Mouse (Mus musculus) CD4-positive, CD25-positive, alpha-beta regulatory T cell, adult 2 months (primary cell): ENCODE measurements around the gene Olfr1252.

Experiments used
- DNase-seq: peaks from one replicate; pipeline ENCODE4 v3.0.0-alpha.2; 2012; ENCODE audit warnings: low read depth, low spot score

The Olfr1252 gene

DNA sequence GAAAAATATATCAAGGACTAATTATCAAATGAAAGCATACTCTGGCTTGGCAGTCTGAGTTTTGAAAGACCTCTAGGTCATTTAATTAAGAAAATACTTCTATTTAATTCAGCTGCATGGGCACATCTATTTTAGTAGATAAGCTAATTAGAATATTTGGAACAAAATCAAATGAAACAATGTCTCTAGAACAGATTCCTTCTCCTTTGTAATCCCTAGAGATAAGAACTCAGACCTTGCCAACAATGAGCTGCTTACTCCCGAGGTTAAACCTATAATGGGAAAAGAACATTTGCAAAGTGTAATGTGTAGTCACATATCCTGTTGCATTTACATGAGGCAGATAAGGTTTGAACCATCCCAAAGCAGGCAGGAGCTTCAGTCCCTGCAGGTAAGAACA is at the start of gene Olfr1252:
TSS of gene Olfr1252 (minus strand) at position 101 of the 400 bp plus-strand sequence.
- DNase-seq, result no peak

DNA sequence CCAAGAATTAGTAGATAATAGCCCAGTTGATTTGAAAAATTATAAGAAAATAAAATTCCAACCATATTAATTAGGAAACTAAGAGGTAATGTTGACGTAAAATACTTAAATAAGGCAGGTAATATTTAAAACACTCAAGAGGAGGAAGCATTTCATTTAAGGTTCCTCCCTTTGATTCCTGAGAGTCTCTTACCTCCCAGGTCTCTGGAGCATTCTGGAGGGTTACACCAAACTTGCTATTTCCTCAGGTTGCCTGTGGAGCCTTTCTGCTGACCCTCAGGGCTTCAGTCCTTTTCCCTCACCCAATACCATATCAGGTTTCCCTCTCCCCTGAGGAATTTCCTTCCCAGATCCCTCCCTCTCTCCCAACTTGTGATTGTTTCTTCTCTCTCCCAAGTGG is 32.2 kb upstream of the Olfr1252 start, which contains the start of gene Olfr1253:
TSS of gene Olfr1253 (minus strand) at position 101 of the 400 bp plus-strand sequence.
- no peak for DNase-seq

DNA sequence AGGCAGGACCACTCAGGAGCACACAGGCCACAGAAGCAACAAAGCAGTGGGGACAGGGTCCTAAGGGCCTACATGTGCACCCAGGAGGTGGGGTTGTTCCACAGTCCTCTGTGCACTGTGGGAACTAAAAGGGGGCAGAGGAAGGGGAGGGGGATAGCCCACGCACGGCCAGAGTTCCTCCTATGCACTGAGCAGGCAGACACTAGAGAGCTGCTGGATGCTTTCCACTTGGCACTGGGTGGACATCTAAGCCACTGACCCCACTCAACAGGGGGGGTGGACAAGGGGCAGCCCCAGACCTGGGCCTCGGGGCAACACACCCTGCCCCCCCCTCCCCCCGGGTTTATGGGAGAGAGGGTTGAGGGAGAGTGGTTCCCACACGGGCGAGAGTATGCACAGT is 32.8 kb downstream of the Olfr1252 start:
- DNase-seq, result no peak

DNA sequence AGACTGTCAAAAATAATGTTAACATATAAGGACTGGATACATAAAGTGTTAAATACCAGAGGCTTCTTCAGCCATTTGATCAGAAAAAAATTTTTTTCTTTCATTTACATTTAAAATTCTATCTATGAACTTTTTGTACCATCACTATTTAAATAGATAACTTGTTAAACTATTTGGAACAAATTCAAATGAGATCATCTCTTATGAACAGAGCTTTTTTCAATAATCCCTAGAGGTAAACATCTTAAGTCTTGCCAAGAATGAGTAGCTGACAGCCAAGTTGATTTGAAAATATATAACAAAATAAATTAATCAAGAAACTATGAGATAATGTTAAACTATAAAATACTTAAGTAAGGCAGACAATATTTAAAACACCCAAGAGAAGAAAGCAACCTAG is 53.0 kb downstream of the Olfr1252 start, which contains the start of gene Olfr1251:
TSS of gene Olfr1251 (minus strand) at position 101 of the 400 bp plus-strand sequence.
- no peak for DNase-seq
